Mouse (Mus musculus) lung, postnatal 14 days (tissue): ENCODE measurements at regions not wholly inside any gene's neighbourhood (a gene's known extent, or its start where the extent isn't known, plus 50 kb on each side); places are given as distances from the start of the nearest gene placed in this dataset.
A peak's percentile ranks its signal among the peaks of the same experiment; 100 is the strongest.

Experiments
- DNase-seq: peaks from one replicate; pipeline ENCODE4 v3.0.0; 2021

DNA sequence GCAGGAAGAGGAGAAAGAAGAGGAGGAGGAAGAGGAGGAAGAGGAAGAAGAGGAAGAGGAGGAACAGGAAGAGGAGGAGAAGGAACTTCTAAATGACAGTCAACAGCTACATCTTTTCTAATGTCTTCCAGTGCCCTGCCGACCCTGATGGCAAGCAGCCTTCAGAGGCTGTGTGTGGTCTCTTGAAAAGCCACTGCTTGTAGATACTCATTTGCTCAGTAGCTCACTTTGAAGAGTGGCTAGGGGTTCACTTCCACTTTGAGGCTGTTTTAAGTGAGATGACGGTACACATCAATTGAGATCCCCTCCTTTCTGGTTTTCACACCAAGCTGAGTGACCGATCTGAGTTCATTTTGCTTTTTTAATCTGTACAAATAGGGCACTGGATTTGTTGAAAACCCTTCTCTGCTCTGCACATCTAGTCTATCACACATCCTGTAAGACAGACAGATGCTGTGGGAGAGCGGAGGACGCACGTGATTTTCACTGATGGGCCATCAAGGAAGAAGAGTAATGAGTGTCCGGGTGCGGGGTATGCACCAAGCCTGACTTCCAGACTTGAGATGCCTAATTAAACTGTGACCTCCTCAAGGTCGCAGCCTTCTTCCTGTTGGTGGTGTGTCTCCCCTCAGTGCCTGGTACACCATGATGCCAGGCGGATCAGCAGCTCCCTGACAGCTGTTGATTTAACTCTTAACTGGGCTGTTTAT, 239.0 kb downstream of the Mtx2 start:
- DNase-seq: no peak

- no peak for DNase-seq
Observed at GRCm38 (mm10) chr2:75065304-75065703, 239.7 kb downstream of the Mtx2 start.

DNA sequence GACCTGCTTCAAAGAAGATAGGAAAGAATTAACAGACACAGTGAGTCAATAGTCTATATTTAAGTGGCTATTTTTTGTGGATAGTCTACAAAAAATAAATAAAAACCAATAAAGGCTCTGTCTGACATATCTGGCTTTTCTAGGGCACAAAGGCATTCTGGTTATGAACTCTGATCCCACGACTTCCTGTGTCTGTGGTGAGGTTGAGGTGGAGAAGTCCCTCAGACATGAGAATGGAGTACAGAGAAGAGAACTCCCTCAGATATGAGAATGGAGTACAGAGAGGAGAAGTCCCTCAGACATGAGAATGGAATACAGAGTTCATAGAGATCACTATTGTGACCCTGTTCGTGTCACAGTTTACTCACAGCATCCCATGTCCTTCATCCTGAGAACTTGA, 243.7 kb downstream of the Mtx2 start:
- no peak for DNase-seq

DNA sequence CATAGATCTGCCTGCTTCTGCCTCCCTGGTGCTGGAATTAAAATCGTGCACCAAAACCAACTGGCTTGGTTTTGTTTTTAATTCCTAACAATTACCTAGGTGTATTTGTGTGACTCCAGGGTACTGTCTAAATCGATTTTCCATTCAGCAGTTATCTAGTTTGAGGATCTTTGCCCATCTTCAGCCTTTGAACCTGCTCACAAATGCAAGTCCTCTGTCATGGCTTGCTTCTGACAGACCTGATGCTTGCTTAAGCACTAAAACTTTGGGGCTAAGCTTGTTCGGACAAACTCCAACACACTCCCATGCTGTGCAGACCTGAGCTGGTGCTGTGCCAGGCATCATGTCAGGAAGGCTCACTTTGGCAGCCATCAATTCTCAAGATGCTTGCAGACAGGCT, 246.4 kb downstream of the Mtx2 start:
- DNase-seq: no peak

- DNase-seq: no peak
Observed at GRCm38 (mm10) chr2:75072471-75072870, 246.9 kb downstream of the Mtx2 start.

- no peak for DNase-seq
Observed at GRCm38 (mm10) chr2:75073178-75073577, 247.6 kb downstream of the Mtx2 start.

GRCm38 (mm10) chr2:75087164-75087563, 261.6 kb downstream of the Mtx2 start:
- no peak for DNase-seq

GRCm38 (mm10) chr2:75089186-75089585, 263.6 kb downstream of the Mtx2 start:
- DNase-seq: no peak

DNA sequence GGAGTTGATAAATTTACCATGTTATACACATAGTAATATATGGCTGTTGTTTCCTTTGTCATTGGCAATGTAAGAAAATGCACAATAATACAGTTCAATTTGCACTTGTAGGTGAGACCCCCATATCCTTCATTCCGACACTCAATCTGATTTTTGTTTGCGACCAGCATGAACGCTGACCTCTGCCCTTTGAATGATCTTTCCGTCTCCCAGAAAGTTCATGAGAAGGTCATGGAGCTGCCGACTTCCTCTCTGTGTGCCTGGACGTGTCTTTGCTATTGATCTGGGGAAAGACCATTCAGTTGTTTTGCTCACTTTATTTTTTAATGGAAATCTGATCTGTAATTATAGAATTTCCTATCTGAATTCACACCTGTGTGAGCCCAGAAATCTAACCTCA, 264.0 kb downstream of the Mtx2 start:
- no peak for DNase-seq

DNA sequence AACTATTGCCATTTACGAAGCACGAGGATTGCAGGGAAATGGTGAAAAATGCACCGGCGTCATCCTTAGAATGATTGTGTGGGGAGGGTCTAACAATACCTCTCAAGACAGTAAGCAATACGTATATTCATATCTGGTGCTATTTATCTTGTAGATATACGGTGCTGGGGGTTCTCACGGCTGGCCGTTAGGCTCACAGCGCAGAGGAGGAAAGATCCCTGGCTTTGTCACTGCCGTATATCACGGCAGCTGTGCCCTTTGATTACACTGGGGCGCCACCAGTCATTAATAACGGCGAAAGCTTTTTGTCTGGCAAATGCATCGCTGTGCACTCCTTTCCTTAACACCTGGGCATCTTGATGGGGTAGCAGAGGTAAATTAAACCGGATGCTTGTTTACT, 264.8 kb downstream of the Mtx2 start:
- DNase-seq: no peak

DNA sequence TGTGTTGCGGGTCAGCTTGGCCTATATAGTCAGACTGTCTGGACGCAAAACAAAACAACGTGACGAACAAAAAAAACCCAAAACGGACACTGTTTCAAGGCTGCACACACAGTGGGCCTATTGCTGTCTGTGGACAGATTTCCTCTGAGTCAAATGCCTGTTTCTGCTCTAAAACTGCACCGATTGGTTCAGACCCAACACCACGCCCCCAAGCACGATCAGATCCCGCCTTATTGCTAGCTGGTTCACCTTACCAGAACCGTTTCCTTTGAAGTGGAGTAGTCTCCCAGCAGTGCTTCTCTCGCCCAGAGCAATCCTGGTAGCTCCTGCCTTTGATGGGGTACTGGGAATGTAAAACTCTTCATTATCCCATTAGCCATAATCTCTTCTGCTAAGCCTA, 275.9 kb downstream of the Mtx2 start:
- no peak for DNase-seq

DNA sequence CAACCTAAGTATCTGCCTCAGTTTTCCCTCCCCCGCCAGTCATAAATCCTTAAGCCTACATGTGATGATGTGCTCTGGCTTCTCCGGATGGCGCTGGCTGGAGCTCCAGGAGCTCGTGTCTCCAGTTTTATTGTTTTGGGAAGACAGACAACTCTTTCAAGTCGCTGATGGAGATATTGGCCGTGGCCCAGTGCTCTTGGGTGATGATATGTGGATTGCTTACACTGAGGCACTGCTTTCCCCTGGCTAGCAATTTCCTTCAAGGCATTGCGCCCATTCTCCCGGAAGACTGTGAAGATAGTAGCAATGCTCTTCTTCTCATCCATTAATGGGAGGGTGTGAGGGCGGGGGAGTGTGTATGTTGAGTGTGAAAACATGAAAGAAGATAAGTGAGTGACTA, 287.1 kb downstream of the Mtx2 start:
- DNase-seq: no peak

- DNase-seq: no peak
Observed at GRCm38 (mm10) chr2:75114375-75114774, 288.8 kb downstream of the Mtx2 start.

DNA sequence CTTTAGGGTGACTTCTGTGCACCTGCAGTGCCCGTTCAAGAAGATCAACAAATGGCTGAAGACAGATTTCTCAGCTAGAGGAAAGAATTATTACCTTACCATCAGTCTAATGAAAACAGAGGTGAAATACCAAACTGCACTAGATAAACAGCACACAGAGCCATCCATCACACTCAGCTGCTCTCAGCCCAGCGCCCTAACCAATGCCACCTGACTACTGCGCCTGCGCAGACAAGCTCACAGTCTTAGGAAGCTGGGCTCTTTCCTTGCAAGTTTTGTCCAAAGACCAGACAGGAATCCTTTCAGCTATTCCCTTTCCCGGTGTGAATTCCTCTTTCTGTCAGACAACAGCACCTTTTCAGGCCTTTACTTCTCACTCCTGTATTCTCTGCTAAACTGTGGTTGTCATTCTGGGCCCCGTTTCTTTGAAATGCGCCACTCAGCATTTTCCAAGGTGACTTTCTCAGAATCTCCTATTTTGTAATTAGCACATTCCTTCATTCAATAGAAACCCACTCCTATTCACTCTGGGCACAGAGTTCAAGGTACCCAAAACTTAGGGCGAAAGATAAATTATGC, 292.8 kb downstream of the Mtx2 start:
- no peak for DNase-seq

DNA sequence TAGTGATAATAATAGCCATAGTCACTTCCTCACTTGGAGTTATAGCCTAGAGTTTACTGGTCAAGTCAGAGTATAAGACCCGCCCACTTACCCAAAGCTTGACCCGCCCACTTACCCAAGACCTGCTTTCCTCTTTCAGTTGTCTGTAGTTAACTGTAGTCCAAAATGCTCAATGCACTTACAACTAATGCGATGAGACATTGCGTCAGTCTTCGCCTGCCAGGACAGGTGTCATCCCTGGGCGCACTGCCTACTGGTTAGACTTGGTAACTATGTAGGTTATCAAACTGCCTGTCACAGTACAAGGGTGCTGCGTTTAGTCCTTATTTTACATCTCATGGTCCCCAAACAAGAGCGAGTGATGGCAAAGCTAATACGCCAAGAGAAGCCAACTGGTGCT, 294.0 kb downstream of the Mtx2 start:
- no peak for DNase-seq

DNA sequence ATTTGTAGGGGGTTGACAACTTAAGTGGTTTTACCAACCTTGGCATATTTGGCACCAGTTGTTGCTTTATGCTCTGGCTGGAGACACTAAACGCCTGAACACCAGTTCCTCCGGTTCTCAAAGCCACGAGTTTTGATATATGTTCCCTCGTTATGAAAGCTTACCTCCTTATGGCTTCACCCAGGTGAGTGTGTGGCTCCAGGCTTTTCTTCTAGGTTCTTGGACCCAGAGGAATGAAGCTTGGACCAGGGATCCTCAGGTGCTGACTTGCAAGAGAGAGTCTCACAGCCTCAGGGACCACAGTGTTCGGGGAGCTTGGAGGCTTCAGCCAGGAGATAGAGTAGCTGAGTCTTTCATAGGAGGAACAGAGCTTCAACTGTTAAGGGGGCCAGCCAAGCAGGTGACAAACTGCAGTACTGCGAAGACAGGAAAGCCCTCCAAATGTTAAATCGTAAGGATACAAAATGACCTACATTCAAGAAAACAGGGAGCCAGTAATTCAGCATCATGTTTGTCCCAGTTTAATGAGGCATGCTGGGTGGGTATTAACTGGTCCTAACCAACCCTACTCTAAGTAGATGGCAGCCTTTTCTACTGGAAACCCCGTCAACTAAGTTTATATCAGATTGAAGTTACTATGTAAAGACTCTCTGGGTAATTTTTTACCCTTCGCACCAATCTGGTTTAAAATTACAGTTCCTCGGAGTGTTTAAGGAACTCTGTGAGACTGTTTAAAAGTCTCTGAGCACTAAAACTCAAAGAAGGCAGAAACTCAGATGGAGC, 307.9 kb downstream of the Mtx2 start:
- DNase-seq: no peak

- DNase-seq: no peak
Observed at GRCm38 (mm10) chr2:75136618-75137017, 311.0 kb downstream of the Mtx2 start.

DNA sequence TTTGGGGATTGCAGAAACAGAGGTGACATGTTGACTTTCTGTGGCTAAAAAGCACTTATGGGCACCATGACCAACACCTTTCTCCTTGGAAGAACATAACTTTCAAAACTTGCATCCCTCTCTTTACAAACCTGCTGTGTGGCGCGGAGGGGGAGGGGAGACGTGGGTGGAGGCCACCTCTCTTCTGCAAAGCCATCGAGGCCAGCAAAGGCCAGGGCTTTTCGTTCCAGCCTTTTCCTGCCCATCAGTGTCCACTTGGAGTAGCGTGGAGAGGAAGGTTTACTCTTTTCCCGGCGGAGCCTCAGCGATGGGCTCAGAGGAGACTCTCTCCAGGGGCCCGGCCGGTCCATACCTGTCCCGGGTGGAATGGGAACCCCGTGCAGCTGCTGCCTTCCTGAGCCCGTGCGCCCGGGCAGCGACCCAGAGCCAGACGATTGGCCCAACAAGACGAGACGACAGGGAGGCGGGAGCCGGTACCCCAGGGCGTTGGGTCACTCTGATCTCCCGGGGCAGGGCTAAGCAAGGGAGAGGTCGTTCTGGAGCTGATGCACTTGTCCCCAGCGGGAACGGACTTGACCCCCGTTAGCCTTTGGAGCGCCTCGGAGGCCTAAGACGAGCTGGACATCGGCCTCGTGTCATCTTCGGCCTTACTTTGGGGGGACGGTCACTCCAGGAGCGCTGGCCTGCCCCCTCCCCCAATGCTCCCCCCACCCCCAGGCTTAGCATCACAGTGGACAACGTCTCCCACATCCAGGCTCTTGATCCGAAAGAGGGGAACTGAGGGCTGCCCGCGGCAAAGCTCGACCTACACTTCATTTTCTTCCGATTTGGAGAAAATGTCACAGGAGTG, 311.8 kb downstream of the Mtx2 start:
- DNase-seq: no peak

GRCm38 (mm10) chr2:75137983-75138745, 312.6 kb downstream of the Mtx2 start:
- DNase-seq: peak; percentile 79

- no peak for DNase-seq
Observed at GRCm38 (mm10) chr2:75138746-75139060, 313.1 kb downstream of the Mtx2 start.

GRCm38 (mm10) chr2:75139544-75139943, 313.9 kb downstream of the Mtx2 start:
- no peak for DNase-seq

- DNase-seq: no peak
Observed at GRCm38 (mm10) chr2:75142675-75143074, 317.1 kb downstream of the Mtx2 start.

DNA sequence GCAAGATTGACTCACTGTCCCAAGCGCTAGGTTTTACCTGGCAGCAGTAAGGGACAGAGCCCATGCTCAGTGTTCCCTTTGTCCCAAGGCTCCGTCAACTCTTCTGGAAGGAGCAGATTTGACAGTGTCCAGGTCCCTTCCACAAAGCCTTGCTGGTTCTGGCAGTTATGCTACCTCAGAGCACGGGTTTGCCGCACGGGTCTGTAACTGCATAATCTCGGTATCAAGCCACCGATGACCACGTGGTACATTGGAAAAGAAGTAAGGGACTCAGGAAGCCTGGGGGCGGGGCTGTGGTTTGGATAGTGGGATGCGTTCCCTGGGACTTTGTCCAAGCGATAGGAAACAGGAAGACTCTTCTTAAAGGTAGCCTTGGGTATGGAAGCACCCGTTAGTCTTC, 319.3 kb downstream of the Mtx2 start:
- no peak for DNase-seq
